Mouse (Mus musculus) intestine, embryonic 14.5 days (tissue): ENCODE measurements around the gene Gm17657. TPM values are rescaled to one million over a fixed set of nuclear protein-coding genes. Genes with fewer than 3 reads are reported as not detected.

Experiments
- ATAC-seq: fragments of 200-750 bp; cut with Nextera tagmentation; replicated peaks from 2 replicates; pipeline ENCODE4 v1.8.0; 2017; ENCODE audit warnings: low read depth, moderate number of reproducible peaks, moderate TSS enrichment, moderate library complexity; ENCODE audit not compliant: low FRiP score, low TSS enrichment
- DNase-seq: peaks from one replicate; pipeline ENCODE4 v3.0.0-alpha.2; 2018; ENCODE audit warnings: low spot score
- H3K27ac ChIP-seq: fragments of 300-500 bp; sonication (generic); 2 replicates; pipeline ENCODE4 v1.5.1; 2014; ENCODE audit warnings: low read depth, mild to moderate bottlenecking, control low read depth
- H3K27me3 ChIP-seq: fragments of 300-500 bp; sonication (generic); replicated peaks from 2 replicates; pipeline ENCODE4 v1.6.1; 2014; ENCODE audit warnings: low read length, control low read depth; ENCODE audit not compliant: control insufficient read depth, insufficient read depth
- H3K36me3 ChIP-seq: fragments of 300-500 bp; sonication (generic); 2 replicates; pipeline ENCODE4 v1.6.1; 2014; ENCODE audit warnings: low read length, control low read depth; ENCODE audit not compliant: control insufficient read depth, insufficient read depth
- H3K4me1 ChIP-seq: fragments of 300-500 bp; sonication (generic); replicated peaks from 2 replicates; pipeline ENCODE4 v1.6.1; 2014; ENCODE audit warnings: low read length, control low read depth, mixed read lengths; ENCODE audit not compliant: control insufficient read depth, insufficient read depth
- H3K4me2 ChIP-seq: fragments of 300-500 bp; sonication (generic); 2 replicates; pipeline ENCODE4 v1.6.1; 2014; ENCODE audit warnings: low read length
- H3K4me3 ChIP-seq: fragments of 300-500 bp; sonication (generic); 2 replicates; pipeline ENCODE4 v1.5.1; 2014; ENCODE audit warnings: low read depth, low read length, control low read depth, mixed read lengths
- H3K9ac ChIP-seq: fragments of 300-500 bp; sonication (generic); 2 replicates; pipeline ENCODE4 v1.6.1; 2014; ENCODE audit warnings: mild to moderate bottlenecking, low read length
- H3K9me3 ChIP-seq: fragments of 300-500 bp; sonication (generic); 2 replicates; pipeline ENCODE4 v1.6.1; 2016; ENCODE audit warnings: low read length, control low read depth; ENCODE audit not compliant: control insufficient read depth
- WGBS: fragments of 180-500 bp; shearing (Covaris S2); extraction: QIAGEN DNeasy Blood & Tissue Kit; methylation state at CpG from one replicate; pipeline ENCODE4 v1.1.7; 2014; 5-methylcytosine and 5-hydroxymethylcytosine counted together
- polyA plus RNA-seq: library from polyadenylated mRNA; unstranded; fragments of >200 nt; fragmentation: Nextera tagmentation; extraction: Ambion mirVana; gene quantifications from 2 replicates; pipeline ENCODE4 v1.2.1, GENCODE M21; 2014

The Gm17657 gene
- polyA plus RNA-seq, 1 experiment from 2014 or later = not detected

- Histone ChIP-seq H3K27ac (peak overlapping the region; percentile 84), H3K9ac (peak overlapping the region; percentile 77), H3K36me3 (peaks cover 7% of the 10 kb centered on the region), H3K27me3 (no peaks in the 10 kb centered on the region), H3K4me3 (peak overlapping the region; percentile 53), H3K9me3 (no peaks in the 10 kb centered on the region), H3K4me1 (peaks cover 11% of the 10 kb centered on the region), H3K4me2 (peak overlapping the region; percentile 92)
- DNase-seq (no peak), ATAC-seq (peak; percentile 6; the same call in 1 of the 2 replicates)
- WGBS = 5% methylated on average over 30 of the region's 30 CpGs
Measured at GRCm38 (mm10) chr17:29488978-29489970, 60.2 kb downstream of the Gm17657 start.

- DNase-seq = no peak
- no peak overlapping the region for H3K4me3 ChIP-seq
- H3K4me1 ChIP-seq = peaks cover 9% of the 10 kb centered on the region
- no peak overlapping the region for H3K27ac ChIP-seq
- H3K27me3 ChIP-seq = no peaks in the 10 kb centered on the region
- H3K9me3 ChIP-seq = no peaks in the 10 kb centered on the region
- no peaks in the 10 kb centered on the region; the same call in 1 of the 2 replicates for H3K36me3 ChIP-seq
- no peak overlapping the region for H3K9ac ChIP-seq
- no peak overlapping the region for H3K4me2 ChIP-seq
- WGBS = 86% methylated on average over 8 of the region's 8 CpGs
- ATAC-seq = no peak
Measured at GRCm38 (mm10) chr17:29488257-29488977, 61.0 kb downstream of the Gm17657 start.

- Histone ChIP-seq H3K27me3 (no peaks in the 10 kb centered on the region), H3K9me3 (0 out of 2 replicates have a peak, but pooled peaks cover 2% of the 10 kb centered on the region), H3K9ac (no peak overlapping the region), H3K36me3 (no peaks in the 10 kb centered on the region), H3K4me3 (no peak overlapping the region), H3K27ac (no peak overlapping the region), H3K4me1 (0 out of 2 replicates have a peak, but pooled peaks cover 3% of the 10 kb centered on the region), H3K4me2 (no peak overlapping the region)
- DNase-seq = no peak
- ATAC-seq = no peak
- WGBS = 74% methylated on average over 3 of the region's 3 CpGs
Measured at GRCm38 (mm10) chr17:29485336-29486233, 63.9 kb downstream of the Gm17657 start.

- 85% methylated on average over 2 of the region's 2 CpGs for WGBS
Measured at GRCm38 (mm10) chr17:29484431-29484830, 65.0 kb downstream of the Gm17657 start.

GRCm38 (mm10) chr17:29483282-29483681 lies 66.2 kb downstream of the Gm17657 start:
- Histone ChIP-seq H3K27ac (no peak overlapping the region), H3K4me3 (no peak overlapping the region), H3K36me3 (no peaks in the 10 kb centered on the region), H3K9ac (no peak overlapping the region), H3K4me2 (no peak overlapping the region), H3K27me3 (no peaks in the 10 kb centered on the region), H3K9me3 (0 out of 2 replicates have a peak, but pooled peaks cover 2% of the 10 kb centered on the region), H3K4me1 (no peaks in the 10 kb centered on the region)
- no peak for ATAC-seq
- WGBS = 94% methylated on average over 2 of the region's 2 CpGs
- DNase-seq = no peak

More at GRCm38 (mm10) chr17:29484431-29484830, 65.0 kb downstream of the Gm17657 start:
- DNase-seq (no peak), ATAC-seq (no peak)
- Histone ChIP-seq H3K27me3 (no peaks in the 10 kb centered on the region), H3K36me3 (no peaks in the 10 kb centered on the region), H3K9me3 (0 out of 2 replicates have a peak, but pooled peaks cover 2% of the 10 kb centered on the region), H3K27ac (no peak overlapping the region), H3K4me3 (no peak overlapping the region), H3K9ac (no peak overlapping the region), H3K4me2 (no peak overlapping the region), H3K4me1 (0 out of 2 replicates have a peak, but pooled peaks cover 3% of the 10 kb centered on the region)

- Histone ChIP-seq H3K27me3 (no peaks in the 10 kb centered on the region), H3K9ac (no peak overlapping the region), H3K4me1 (no peaks in the 10 kb centered on the region), H3K4me2 (no peak overlapping the region), H3K4me3 (no peak overlapping the region), H3K36me3 (no peaks in the 10 kb centered on the region), H3K27ac (no peak overlapping the region), H3K9me3 (0 out of 2 replicates have a peak, but pooled peaks cover 2% of the 10 kb centered on the region)
- WGBS = 92% methylated on average over 7 of the region's 7 CpGs
- ATAC-seq (no peak), DNase-seq (no peak)
Measured at GRCm38 (mm10) chr17:29482632-29483031, 66.8 kb downstream of the Gm17657 start.

GRCm38 (mm10) chr17:29480256-29480655 lies 69.2 kb downstream of the Gm17657 start:
- WGBS = 80% methylated on average over 2 of the region's 2 CpGs
- Histone ChIP-seq H3K9ac (no peak overlapping the region), H3K4me2 (no peak overlapping the region), H3K27me3 (no peaks in the 10 kb centered on the region), H3K4me3 (no peak overlapping the region), H3K36me3 (no peaks in the 10 kb centered on the region), H3K9me3 (0 out of 2 replicates have a peak, but pooled peaks cover 2% of the 10 kb centered on the region), H3K27ac (no peak overlapping the region), H3K4me1 (no peaks in the 10 kb centered on the region)
- no peak for ATAC-seq
- DNase-seq = no peak

- no peaks in the 10 kb centered on the region for H3K4me1 ChIP-seq
- H3K27me3 ChIP-seq = no peaks in the 10 kb centered on the region
- 87% methylated on average over 4 of the region's 4 CpGs for WGBS
- no peak overlapping the region for H3K4me2 ChIP-seq
- H3K27ac ChIP-seq = no peak overlapping the region
- no peaks in the 10 kb centered on the region for H3K36me3 ChIP-seq
- no peak for ATAC-seq
- no peak for DNase-seq
- H3K4me3 ChIP-seq = no peak overlapping the region
- no peak overlapping the region for H3K9ac ChIP-seq
- 0 out of 2 replicates have a peak, but pooled peaks cover 2% of the 10 kb centered on the region for H3K9me3 ChIP-seq
Measured at GRCm38 (mm10) chr17:29478271-29478670, 71.2 kb downstream of the Gm17657 start.
